Mouse (Mus musculus): ENCODE data around the gene Rad23a. TPM values are rescaled to one million over a fixed set of nuclear protein-coding genes. Genes with fewer than 3 reads are reported as not detected.

The Rad23a gene
- polyA plus RNA-seq, 1 experiment = 707 TPM

- no peak for TF ChIP-seq GATA1 (IDR thresholded peaks at IDR 0.05; ENCODE audit: low read length)
These were observed 6.5 kb upstream of the Rad23a start, which contains the start of gene Calr for GRCm38 (mm10) chr8:84846722-84847572. Gene Calr, minus strand, starts transcription at chr8:84846934.

- no peak for TF ChIP-seq GATA1 (IDR thresholded peaks at IDR 0.05; ENCODE audit: low read length)
These were observed 5.7 kb upstream of the Rad23a start for GRCm38 (mm10) chr8:84846094-84846721.

GRCm38 (mm10) chr8:84845355-84846093, 5.1 kb upstream of the Rad23a start:
- TF ChIP-seq GATA1 (IDR thresholded peaks at IDR 0.05; ENCODE audit: low read length) = no peak

- no peak for TF ChIP-seq GATA1 (IDR thresholded peaks at IDR 0.05; ENCODE audit: low read length)
These were observed 4.1 kb upstream of the Rad23a start for GRCm38 (mm10) chr8:84844397-84845070.

GRCm38 (mm10) chr8:84841514-84841913, 1.0 kb upstream of the Rad23a start:
- no peak for TF ChIP-seq GATA1 (IDR thresholded peaks at IDR 0.05; ENCODE audit: low read length)

- no peak for TF ChIP-seq GATA1 (IDR thresholded peaks at IDR 0.05; ENCODE audit: low read length)
These were observed 604 bp downstream of the Rad23a start for GRCm38 (mm10) chr8:84839875-84840247.

- TF ChIP-seq GATA1 (IDR thresholded peaks at IDR 0.05; ENCODE audit: low read length) = no peak
These were observed 1.1 kb downstream of the Rad23a start for GRCm38 (mm10) chr8:84839411-84839810.

GRCm38 (mm10) chr8:84838513-84838912, 2.0 kb downstream of the Rad23a start:
- TF ChIP-seq GATA1 (IDR thresholded peaks at IDR 0.05; ENCODE audit: low read length) = no peak

- TF ChIP-seq GATA1 (IDR thresholded peaks at IDR 0.05; ENCODE audit: low read length) = no peak
These were observed 2.5 kb downstream of the Rad23a start for GRCm38 (mm10) chr8:84837912-84838470.

GRCm38 (mm10) chr8:84837149-84837911, 3.1 kb downstream of the Rad23a start:
- TF ChIP-seq GATA1 (IDR thresholded peaks at IDR 0.05; ENCODE audit: low read length) = no peak

GRCm38 (mm10) chr8:84834866-84835855, 5.3 kb downstream of the Rad23a start:
- TF ChIP-seq GATA1 (IDR thresholded peaks at IDR 0.05; ENCODE audit: low read length) = no peak

GRCm38 (mm10) chr8:84834002-84834865, 6.2 kb downstream of the Rad23a start:
- no peak for TF ChIP-seq GATA1 (IDR thresholded peaks at IDR 0.05; ENCODE audit: low read length)
